Mouse (Mus musculus): ENCODE measurements at regions not wholly inside any gene's neighbourhood (a gene's known extent, or its start where the extent isn't known, plus 50 kb on each side); places are given as distances from the start of the nearest gene placed in this dataset.

- H3K36me3 ChIP-seq (replicated peaks) = no peaks in the 10 kb centered on the region
- peaks cover 61% of the 10 kb centered on the region for H3K27me3 ChIP-seq (ENCODE audit: poor library complexity, severe bottlenecking)
- H3K9me3 ChIP-seq = no peaks in the 10 kb centered on the region
- H3K4me1 ChIP-seq = peaks cover 16% of the 10 kb centered on the region
- 82% methylated on average over 3 of the region's 3 CpGs for WGBS
- H3K27ac ChIP-seq = no peak overlapping the region
- DNase-seq (ENCODE audit: extremely low spot score, low spot score) = no peak
- no peak overlapping the region for H3K4me3 ChIP-seq
These were observed 133.9 kb downstream of the Emx2 start for GRCm38 (mm10) chr19:59592060-59592459.

GRCm38 (mm10) chr19:59624288-59624795 lies 166.2 kb downstream of the Emx2 start:
- no peak overlapping the region for H3K4me3 ChIP-seq
- WGBS = 55% methylated on average over 6 of the region's 6 CpGs
- peaks cover 58% of the 10 kb centered on the region for H3K27me3 ChIP-seq (ENCODE audit: poor library complexity, severe bottlenecking)
- peaks cover 26% of the 10 kb centered on the region for H3K4me1 ChIP-seq
- no peak for DNase-seq (ENCODE audit: extremely low spot score, low spot score)
- no peaks in the 10 kb centered on the region for H3K9me3 ChIP-seq
- H3K36me3 ChIP-seq (replicated peaks) = no peaks in the 10 kb centered on the region
- no peak overlapping the region for H3K27ac ChIP-seq

GRCm38 (mm10) chr19:59627681-59628080 lies 169.5 kb downstream of the Emx2 start:
- Histone ChIP-seq H3K9me3 (no peaks in the 10 kb centered on the region), H3K4me1 (peaks cover 49% of the 10 kb centered on the region), H3K27me3 (ENCODE audit: poor library complexity, severe bottlenecking) (peaks cover 70% of the 10 kb centered on the region), H3K4me3 (no peak overlapping the region), H3K27ac (no peak overlapping the region), H3K36me3 (replicated peaks) (no peaks in the 10 kb centered on the region)
- WGBS = 55% methylated on average over 3 of the region's 3 CpGs
- no peak for DNase-seq (ENCODE audit: extremely low spot score, low spot score)

- Histone ChIP-seq H3K4me1 (peaks cover 48% of the 10 kb centered on the region), H3K27ac (no peak overlapping the region), H3K36me3 (replicated peaks) (no peaks in the 10 kb centered on the region), H3K4me3 (no peak overlapping the region), H3K27me3 (ENCODE audit: poor library complexity, severe bottlenecking) (peaks cover 72% of the 10 kb centered on the region), H3K9me3 (no peaks in the 10 kb centered on the region)
- WGBS = 83% methylated on average over 15 of the region's 15 CpGs
- no peak for DNase-seq (ENCODE audit: extremely low spot score, low spot score)
These were observed 170.4 kb downstream of the Emx2 start for GRCm38 (mm10) chr19:59628296-59629160.

GRCm38 (mm10) chr19:59629161-59629445 lies 170.9 kb downstream of the Emx2 start:
- Histone ChIP-seq H3K27ac (no peak overlapping the region), H3K36me3 (replicated peaks) (no peaks in the 10 kb centered on the region), H3K27me3 (ENCODE audit: poor library complexity, severe bottlenecking) (peaks cover 77% of the 10 kb centered on the region), H3K4me3 (no peak overlapping the region), H3K9me3 (no peaks in the 10 kb centered on the region), H3K4me1 (peaks cover 43% of the 10 kb centered on the region)
- DNase-seq (ENCODE audit: extremely low spot score, low spot score) = no peak
- 100% methylated on average over 2 of the region's 2 CpGs for WGBS

- DNase-seq (ENCODE audit: extremely low spot score, low spot score) = no peak
- H3K36me3 ChIP-seq (replicated peaks) = no peaks in the 10 kb centered on the region
- 55% methylated on average over 8 of the region's 8 CpGs for WGBS
- H3K4me3 ChIP-seq = no peak overlapping the region
- no peak overlapping the region for H3K27ac ChIP-seq
- peaks cover 83% of the 10 kb centered on the region for H3K27me3 ChIP-seq (ENCODE audit: poor library complexity, severe bottlenecking)
- no peaks in the 10 kb centered on the region for H3K9me3 ChIP-seq
- H3K4me1 ChIP-seq = peaks cover 40% of the 10 kb centered on the region
These were observed 171.9 kb downstream of the Emx2 start for GRCm38 (mm10) chr19:59630095-59630494.

GRCm38 (mm10) chr19:59630706-59631105 lies 172.5 kb downstream of the Emx2 start:
- Histone ChIP-seq H3K27me3 (ENCODE audit: poor library complexity, severe bottlenecking) (peaks cover 77% of the 10 kb centered on the region), H3K36me3 (replicated peaks) (no peaks in the 10 kb centered on the region), H3K4me3 (no peak overlapping the region), H3K27ac (no peak overlapping the region), H3K9me3 (no peaks in the 10 kb centered on the region), H3K4me1 (peaks cover 46% of the 10 kb centered on the region)
- WGBS = 38% methylated on average over 4 of the region's 4 CpGs
- no peak for DNase-seq (ENCODE audit: extremely low spot score, low spot score)

GRCm38 (mm10) chr19:59631541-59631940 lies 173.4 kb downstream of the Emx2 start:
- Histone ChIP-seq H3K9me3 (no peaks in the 10 kb centered on the region), H3K27ac (no peak overlapping the region), H3K36me3 (replicated peaks) (no peaks in the 10 kb centered on the region), H3K27me3 (ENCODE audit: poor library complexity, severe bottlenecking) (peaks cover 74% of the 10 kb centered on the region), H3K4me3 (no peak overlapping the region), H3K4me1 (peaks cover 52% of the 10 kb centered on the region)
- WGBS = 76% methylated on average over 1 of the region's 1 CpGs
- DNase-seq (ENCODE audit: extremely low spot score, low spot score) = no peak

GRCm38 (mm10) chr19:59636271-59636670 lies 178.1 kb downstream of the Emx2 start:
- Histone ChIP-seq H3K27ac (no peak overlapping the region), H3K9me3 (no peaks in the 10 kb centered on the region), H3K27me3 (ENCODE audit: poor library complexity, severe bottlenecking) (peaks cover 57% of the 10 kb centered on the region), H3K36me3 (replicated peaks) (no peaks in the 10 kb centered on the region), H3K4me3 (no peak overlapping the region), H3K4me1 (peaks cover 36% of the 10 kb centered on the region)
- WGBS = 73% methylated on average over 8 of the region's 8 CpGs
- DNase-seq (ENCODE audit: extremely low spot score, low spot score) = no peak

- no peak overlapping the region for H3K4me3 ChIP-seq
- peaks cover 15% of the 10 kb centered on the region for H3K27me3 ChIP-seq (ENCODE audit: poor library complexity, severe bottlenecking)
- DNase-seq (ENCODE audit: extremely low spot score, low spot score) = no peak
- H3K36me3 ChIP-seq (replicated peaks) = no peaks in the 10 kb centered on the region
- H3K4me1 ChIP-seq = peaks cover 17% of the 10 kb centered on the region; the same call in 1 of the 2 replicates
- WGBS = 84% methylated on average over 3 of the region's 3 CpGs
- H3K27ac ChIP-seq = no peak overlapping the region
- H3K9me3 ChIP-seq = no peaks in the 10 kb centered on the region
These were observed 184.4 kb downstream of the Emx2 start for GRCm38 (mm10) chr19:59642606-59643005.

- Histone ChIP-seq H3K27me3 (ENCODE audit: poor library complexity, severe bottlenecking) (peaks cover 26% of the 10 kb centered on the region), H3K4me3 (no peak overlapping the region), H3K36me3 (replicated peaks) (no peaks in the 10 kb centered on the region), H3K9me3 (no peaks in the 10 kb centered on the region), H3K4me1 (peaks cover 9% of the 10 kb centered on the region; the same call in 1 of the 2 replicates), H3K27ac (no peak overlapping the region)
- 83% methylated on average over 8 of the region's 8 CpGs for WGBS
- DNase-seq (ENCODE audit: extremely low spot score, low spot score) = no peak
These were observed 188.1 kb downstream of the Emx2 start for GRCm38 (mm10) chr19:59646231-59646630.

- 77% methylated on average over 7 of the region's 7 CpGs for WGBS
These were observed 188.5 kb downstream of the Emx2 start for GRCm38 (mm10) chr19:59646656-59647055.

GRCm38 (mm10) chr19:59649421-59649820 lies 191.2 kb downstream of the Emx2 start:
- WGBS = 83% methylated on average over 5 of the region's 5 CpGs

More at GRCm38 (mm10) chr19:59646656-59647055, 188.5 kb downstream of the Emx2 start:
- no peaks in the 10 kb centered on the region for H3K9me3 ChIP-seq
- DNase-seq (ENCODE audit: extremely low spot score, low spot score) = no peak
- H3K27me3 ChIP-seq (ENCODE audit: poor library complexity, severe bottlenecking) = peaks cover 31% of the 10 kb centered on the region
- H3K27ac ChIP-seq = no peak overlapping the region
- peaks cover 9% of the 10 kb centered on the region; the same call in 1 of the 2 replicates for H3K4me1 ChIP-seq
- H3K36me3 ChIP-seq (replicated peaks) = no peaks in the 10 kb centered on the region
- H3K4me3 ChIP-seq = no peak overlapping the region

More at GRCm38 (mm10) chr19:59649421-59649820, 191.2 kb downstream of the Emx2 start:
- Histone ChIP-seq H3K9me3 (no peaks in the 10 kb centered on the region), H3K4me1 (peaks cover 22% of the 10 kb centered on the region), H3K36me3 (replicated peaks) (no peaks in the 10 kb centered on the region), H3K27me3 (ENCODE audit: poor library complexity, severe bottlenecking) (peaks cover 37% of the 10 kb centered on the region), H3K27ac (no peak overlapping the region), H3K4me3 (no peak overlapping the region)
- no peak for DNase-seq (ENCODE audit: extremely low spot score, low spot score)
